Comparison of ENCODE assay signal across 9 mouse cellular contexts in genomic region chr11:67051676-67052320, GRCm38 (mm10). TPM values are rescaled to one million over a fixed set of nuclear protein-coding genes. Genes with fewer than 3 reads are reported as not detected.
DNase-seq lines count a peak whose midpoint lies in the region; ATAC-seq and TF ChIP-seq lines count a peak whose summit lies in the region.
"Had no signal": no experiment of that assay in that cellular context is flagged by ENCODE, and none has a peak within 500 bp of the region (broad histone marks: within the 10 kb centered on the region; RNA-seq: fewer than 3 reads in every experiment).

No protein-coding gene starts in this region.

- H3K9me3 ChIP-seq in kidney, postnatal 0 days (replicated peaks; ENCODE audit: low read length) = no peaks in the 10 kb centered on the region
- no peaks in the 10 kb centered on the region for H3K9me3 ChIP-seq in neural tube, embryonic 13.5 days

- intact Hi-C loops in left cerebral cortex, postnatal 36 days (cut with DNase I) = no loop called here

- H3K27ac ChIP-seq in spleen, adult 2 months (ENCODE audit: insufficient read depth, low read length) = peak overlapping the region; percentile 70
- H3K27ac ChIP-seq in embryonic fibroblast, embryonic 13.5 days (ENCODE audit: insufficient read depth, low read length) = 0 out of 2 replicates have a peak overlapping the region, but pooled peaks have one; percentile 12
- peak overlapping the region; percentile 89 for H3K27ac ChIP-seq in kidney, postnatal 0 days
- H3K27ac ChIP-seq in neural tube, embryonic 13.5 days (replicated peaks) = peak overlapping the region; percentile 84

- TF ChIP-seq CTCF in spleen, adult 2 months (IDR thresholded peaks at IDR 0.05; ENCODE audit: extremely low read depth, insufficient read depth, insufficient read length, insufficient replicate concordance) = no peak
- no peak for TF ChIP-seq CTCF in embryonic fibroblast, embryonic 13.5 days (IDR thresholded peaks at IDR 0.05; ENCODE audit: borderline replicate concordance, insufficient read depth, low read length)
- TF ChIP-seq CTCF in kidney, postnatal 0 days (IDR thresholded peaks at IDR 0.05; ENCODE audit: low read depth) = no peak

- WGBS in spleen, adult 2 months = 15% methylated on average over 16 of the region's 16 CpGs
- 4% methylated on average over 16 of the region's 16 CpGs for WGBS in kidney, postnatal 0 days
- 9% methylated on average over 16 of the region's 16 CpGs for WGBS in neural tube, embryonic 13.5 days

- H3K4me3 ChIP-seq in spleen, adult 2 months (ENCODE audit: extremely low read depth, insufficient read depth, insufficient read length) = peak overlapping the region; percentile 99
- peak overlapping the region; percentile 93 for H3K4me3 ChIP-seq in embryonic fibroblast, embryonic 13.5 days (ENCODE audit: insufficient read depth, low read length)
- H3K4me3 ChIP-seq in kidney, postnatal 0 days (replicated peaks; ENCODE audit: low read depth, low read length) = peak overlapping the region; percentile 78
- H3K4me3 ChIP-seq in neural tube, embryonic 13.5 days = peak overlapping the region; percentile 98

- TF ChIP-seq POLR2A in spleen, adult 2 months (IDR thresholded peaks at IDR 0.05; ENCODE audit: low read depth, low read length) = no peak
- TF ChIP-seq POLR2A in embryonic fibroblast, embryonic 13.5 days (IDR thresholded peaks at IDR 0.05; ENCODE audit: low read depth, low read length) = no peak

- H3K27me3 ChIP-seq in spleen, adult 2 months (ENCODE audit: control insufficient read depth, insufficient read depth, low read length) = no peaks in the 10 kb centered on the region
- H3K27me3 ChIP-seq in kidney, postnatal 0 days (ENCODE audit: insufficient read depth, low read length) = no peaks in the 10 kb centered on the region
- no peaks in the 10 kb centered on the region for H3K27me3 ChIP-seq in neural tube, embryonic 13.5 days

- H3K4me1 ChIP-seq in spleen, adult 2 months (ENCODE audit: control insufficient read depth, insufficient read depth, insufficient read length) = peaks cover 2% of the 10 kb centered on the region; the same call in 1 of the 2 replicates
- no peaks in the 10 kb centered on the region; the same call in 1 of the 2 replicates for H3K4me1 ChIP-seq in embryonic fibroblast, embryonic 13.5 days (ENCODE audit: control insufficient read depth, insufficient read depth, low read length)
- 0 out of 2 replicates have a peak, but pooled peaks cover 3% of the 10 kb centered on the region for H3K4me1 ChIP-seq in kidney, postnatal 0 days (replicated peaks; ENCODE audit: insufficient read depth, low read length)
- peaks cover 28% of the 10 kb centered on the region for H3K4me1 ChIP-seq in neural tube, embryonic 13.5 days (replicated peaks)

- peak overlapping the region; percentile 77 for H3K4me2 ChIP-seq in kidney, postnatal 0 days (ENCODE audit: low read length)
- H3K4me2 ChIP-seq in neural tube, embryonic 13.5 days = peak overlapping the region; percentile 75

- peak overlapping the region; percentile 80 for H3K9ac ChIP-seq in kidney, postnatal 0 days (ENCODE audit: low read depth, low read length)
- H3K9ac ChIP-seq in neural tube, embryonic 13.5 days = peak overlapping the region; percentile 88

- ATAC-seq in kidney, postnatal 0 days (replicated peaks; ENCODE audit: low FRiP score, low read depth) = 0 out of 2 replicates have a peak, but pooled peaks have one; percentile 15
- ATAC-seq in neural tube, embryonic 13.5 days (ENCODE audit: low read depth) = peak; percentile 69

- no peak for DNase-seq in spleen, adult 2 months (ENCODE audit: low read depth in 1 of 2, low spot score in 2 of 2)
- DNase-seq in spleen, adult 12 weeks (ENCODE audit: low spot score) = no peak
- peak; percentile 51 for DNase-seq in kidney, postnatal 0 days (ENCODE audit: low spot score)
- DNase-seq in left cerebral cortex, postnatal 36 days (ENCODE audit: low spot score in 2 of 2) = no peak
- no peak for DNase-seq in embryo, embryonic 9.5 days (ENCODE audit: extremely low spot score)
- DNase-seq in embryo, embryonic 10 days (ENCODE audit: low spot score) = no peak

- peaks cover 8% of the 10 kb centered on the region for H3K36me3 ChIP-seq in spleen, adult 2 months (ENCODE audit: control insufficient read depth, insufficient read depth, low read length)
- H3K36me3 ChIP-seq in kidney, postnatal 0 days (ENCODE audit: insufficient read depth, low read length) = peaks cover 18% of the 10 kb centered on the region; the same call in 1 of the 2 replicates
- peaks cover 33% of the 10 kb centered on the region for H3K36me3 ChIP-seq in neural tube, embryonic 13.5 days

RNA-seq across cellular contexts. Expression of gene Adprm, which starts 0.6 kb away (rescaled TPM):
- polyA plus RNA-seq in spleen, adult 2 months (2012; rRNA removed) = 6.0 and 7.4 TPM in 2 replicates
- polyA plus RNA-seq in embryonic fibroblast, embryonic 13.5 days (2011; ENCODE audit: insufficient read length, low read depth, missing spikeins) = 22.4 and 22.7 TPM in 2 replicates
- 29.0 and 29.5 TPM in 2 replicates for polyA plus RNA-seq in kidney, postnatal 0 days (2015; fragmentation: Nextera tagmentation; extraction: Ambion mirVana)
- polyA plus RNA-seq in neural tube, embryonic 13.5 days (2015; fragmentation: Nextera tagmentation; extraction: Ambion mirVana) = 38.0 and 41.3 TPM in 2 replicates
- 10 to 100 TPM; 24.8 to 26.7 TPM for total RNA-seq in left cerebral cortex, postnatal 36 days (2021)

RNA-seq across cellular contexts. Expression of gene Sco1, which starts 0.7 kb away (rescaled TPM):
- 1.9 and 2.0 TPM in 2 replicates for polyA plus RNA-seq in spleen, adult 2 months (2012; rRNA removed)
- 21.2 and 23.6 TPM in 2 replicates for polyA plus RNA-seq in embryonic fibroblast, embryonic 13.5 days (2011; ENCODE audit: insufficient read length, low read depth, missing spikeins)
- polyA plus RNA-seq in kidney, postnatal 0 days (2015; fragmentation: Nextera tagmentation; extraction: Ambion mirVana) = 16.0 and 16.7 TPM in 2 replicates
- polyA plus RNA-seq in neural tube, embryonic 13.5 days (2015; fragmentation: Nextera tagmentation; extraction: Ambion mirVana) = 14.2 and 15.4 TPM in 2 replicates
- total RNA-seq in left cerebral cortex, postnatal 36 days (2021) = 10 to 100 TPM in 1 of 2 experiments, 1 to 10 TPM in 1; 9.0 to 12.1 TPM

RNA-seq across cellular contexts. Expression of gene Myh3, which starts 26.3 kb away (rescaled TPM):
- not detected in 2 replicates for polyA plus RNA-seq in spleen, adult 2 months (2012; rRNA removed)
- polyA plus RNA-seq in embryonic fibroblast, embryonic 13.5 days (2011; ENCODE audit: insufficient read length, low read depth, missing spikeins) = not detected in 2 replicates
- polyA plus RNA-seq in kidney, postnatal 0 days (2015; fragmentation: Nextera tagmentation; extraction: Ambion mirVana) = 0.01 and 0.05 TPM in 2 replicates
- 3.7 and 11.5 TPM in 2 replicates for polyA plus RNA-seq in neural tube, embryonic 13.5 days (2015; fragmentation: Nextera tagmentation; extraction: Ambion mirVana)
- 1 to 10 TPM; 3.5 to 6.2 TPM for total RNA-seq in left cerebral cortex, postnatal 36 days (2021)
- total RNA-seq: hematopoietic stem cell, adult 5-6 weeks had no signal

RNA-seq across cellular contexts. Expression of gene Tmem220, which starts 26.8 kb away (rescaled TPM):
- 0.65 and 0.79 TPM in 2 replicates for polyA plus RNA-seq in spleen, adult 2 months (2012; rRNA removed)
- polyA plus RNA-seq in embryonic fibroblast, embryonic 13.5 days (2011; ENCODE audit: insufficient read length, low read depth, missing spikeins) = 2.6 and 2.9 TPM in 2 replicates
- polyA plus RNA-seq in kidney, postnatal 0 days (2015; fragmentation: Nextera tagmentation; extraction: Ambion mirVana) = 1.5 and 1.8 TPM in 2 replicates
- 0.87 and 0.98 TPM in 2 replicates for polyA plus RNA-seq in neural tube, embryonic 13.5 days (2015; fragmentation: Nextera tagmentation; extraction: Ambion mirVana)
- under 1 TPM; 0.27 to 0.68 TPM for total RNA-seq in left cerebral cortex, postnatal 36 days (2021)

Comparison
In these comparisons a context has a peak if more than half of its experiments do, and no peak if none do; other contexts are left out.
1. H3K27ac ChIP-seq: peak in every context shown above with its lines; median percentile 89 in kidney, postnatal 0 days; 84 in neural tube, embryonic 13.5 days; 70 in spleen, adult 2 months; 12 in embryonic fibroblast, embryonic 13.5 days.